Mouse (Mus musculus) cerebellum, postnatal 25 days (tissue): Measurements from ENCODE around the gene Ikbip.

Source experiments
- DNase-seq, 2 experiments: peaks; one replicate each; pipeline ENCODE4 v3.0.0; 2021; ENCODE audit warnings: mixed read lengths in 2 of 2

The Ikbip gene

DNA sequence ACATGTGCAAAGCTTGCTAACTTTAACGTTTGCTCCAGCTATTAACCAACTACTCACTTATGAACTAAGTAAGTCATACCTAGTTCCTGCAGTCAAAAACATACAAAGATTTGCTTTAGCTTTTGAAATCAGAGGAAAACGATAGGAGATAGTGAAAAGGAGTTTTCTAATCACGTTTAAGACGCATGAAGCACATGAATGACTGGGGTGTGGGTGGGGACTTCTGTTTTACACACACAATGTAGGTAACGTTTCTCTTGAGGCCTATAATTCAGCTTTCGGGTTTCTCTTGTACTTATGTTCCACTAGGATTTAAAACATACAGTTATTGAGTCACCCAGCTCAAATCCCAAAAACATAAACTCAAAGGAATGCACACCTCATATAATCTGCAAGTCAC, 39.9 kb downstream of the Ikbip start:
- DNase-seq: no peak

DNA sequence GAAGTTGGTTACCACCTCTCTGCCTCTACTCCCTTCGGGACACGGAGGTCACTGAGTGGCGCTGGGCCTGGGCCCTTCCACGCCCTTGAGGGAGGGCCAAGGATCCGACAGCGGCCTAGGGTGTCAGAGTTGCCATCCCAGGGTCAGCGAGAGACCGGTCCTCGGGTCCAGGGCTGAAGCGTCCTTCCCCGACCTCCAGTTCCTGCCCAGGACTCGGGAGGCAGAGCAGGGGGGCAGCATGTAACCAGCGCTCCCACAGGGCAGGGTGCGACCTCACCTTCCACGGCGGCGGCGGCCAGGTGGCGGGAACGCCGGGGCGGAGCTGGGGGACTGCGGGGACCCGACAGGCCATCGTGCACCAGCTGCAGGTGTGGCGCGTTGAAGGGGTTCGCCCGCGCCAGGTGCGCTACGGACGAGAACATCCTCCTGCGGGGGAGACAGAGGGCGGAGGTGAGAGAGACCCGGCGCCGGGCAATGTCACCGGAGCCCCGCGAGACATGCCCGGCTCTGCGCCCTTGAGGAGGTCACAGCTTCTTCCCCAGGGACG, 40.6 kb downstream of the Ikbip start:
- peak in 1 of 2 experiments; percentile 70 for DNase-seq

DNA sequence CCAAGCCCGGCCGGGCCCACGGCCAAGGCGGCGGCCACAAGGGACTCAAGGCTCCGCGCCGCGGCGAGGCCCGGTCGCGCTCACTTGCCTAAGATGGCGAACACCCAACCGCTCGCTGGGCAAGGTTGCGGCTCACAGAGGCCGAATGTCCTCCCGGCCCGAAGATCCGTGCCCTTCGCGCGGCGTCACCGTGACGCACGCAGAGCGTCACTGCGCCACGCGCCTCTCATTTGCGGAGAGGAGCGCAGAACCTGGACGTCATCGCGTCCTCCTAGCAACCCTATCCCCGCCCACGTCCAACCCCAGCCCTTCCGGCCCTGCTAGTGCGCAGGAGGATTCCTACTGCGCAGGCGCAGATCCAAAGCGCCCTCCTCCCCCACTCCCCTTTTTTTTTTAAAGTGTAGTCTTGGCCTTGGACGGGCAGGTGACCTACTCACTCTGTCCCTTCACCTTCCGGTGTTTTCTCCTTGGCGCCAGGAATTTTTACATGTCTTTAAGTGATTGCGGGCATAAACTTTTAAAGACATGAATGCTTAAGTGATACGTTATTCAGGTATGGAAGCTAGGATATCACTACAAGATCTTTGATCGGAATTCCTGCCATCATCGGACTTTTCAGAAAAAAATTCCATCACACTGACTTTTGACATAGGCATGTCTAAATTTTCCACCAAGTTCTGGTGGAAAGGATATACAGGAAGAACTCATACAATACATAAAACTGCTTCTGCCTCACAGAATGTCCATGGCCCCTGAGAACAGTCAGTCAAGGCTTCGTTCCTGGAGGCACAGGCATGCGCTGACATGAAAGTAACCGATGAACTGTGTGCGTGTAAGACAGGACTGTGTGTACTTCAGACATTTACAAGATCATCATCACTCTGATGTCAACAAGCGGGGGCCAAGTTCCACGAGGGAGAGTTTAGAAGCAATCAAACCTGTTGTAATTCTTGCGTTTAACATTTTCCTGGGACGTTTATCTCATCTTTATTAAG, 41.4 kb downstream of the Ikbip start, which contains the start of gene Slc25a3:
TSS of gene Slc25a3 (minus strand) at position 232 of the 995 bp plus-strand sequence.
- DNase-seq: peak; percentile 98 to 99

DNA sequence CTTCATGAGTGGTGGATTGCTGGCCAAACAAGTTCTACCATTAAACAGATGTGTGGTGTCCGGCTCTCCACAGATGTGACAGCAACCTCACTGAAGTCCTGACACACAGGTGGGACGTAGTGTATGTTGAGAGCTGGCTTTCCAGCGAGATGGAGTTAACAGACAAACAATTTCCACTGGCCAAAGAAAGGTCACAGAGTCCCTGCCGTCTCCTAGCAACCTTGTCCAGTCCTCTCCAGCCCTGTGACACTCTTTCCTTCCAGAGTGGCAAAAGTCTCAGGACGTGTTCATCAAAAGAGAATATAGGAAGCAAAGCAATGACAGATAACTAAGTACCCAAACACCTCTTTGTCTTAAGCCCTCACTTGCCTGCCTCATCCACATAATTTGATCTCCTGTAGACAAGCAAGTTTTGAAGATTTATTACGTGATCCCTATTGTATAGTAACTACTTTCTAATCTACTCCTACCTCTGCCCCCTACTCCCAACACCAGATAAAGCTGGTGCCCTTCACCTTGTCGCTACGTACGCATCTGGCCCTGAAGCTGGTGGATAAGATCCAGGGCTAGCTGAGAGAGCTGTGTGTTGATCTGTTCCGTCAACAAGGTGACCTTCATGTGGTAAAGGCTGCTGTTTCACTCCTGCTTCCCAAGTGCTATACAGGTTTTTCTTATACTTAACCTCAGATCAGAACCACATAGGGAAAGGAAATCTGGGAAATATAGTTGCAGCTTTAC, 44.0 kb downstream of the Ikbip start:
- no peak for DNase-seq

DNA sequence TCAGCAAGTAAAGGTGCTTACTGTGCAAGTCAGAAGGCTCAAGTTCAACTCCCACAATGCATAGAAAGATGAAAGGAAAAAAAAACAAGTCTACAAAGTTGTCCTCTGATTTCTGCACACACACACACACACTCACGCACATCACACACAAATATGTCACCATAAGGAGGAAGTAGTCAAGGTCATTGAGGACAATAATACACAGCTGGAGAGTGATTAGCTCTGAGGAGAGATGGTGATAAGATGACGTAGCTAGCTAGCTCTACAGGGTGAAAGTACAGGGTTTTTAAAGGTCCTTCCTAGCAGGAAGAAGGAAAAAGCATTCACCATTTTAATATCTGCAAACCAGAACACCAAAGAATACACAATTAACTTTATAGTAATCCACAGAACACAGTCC, 44.7 kb downstream of the Ikbip start:
- DNase-seq: no peak

DNA sequence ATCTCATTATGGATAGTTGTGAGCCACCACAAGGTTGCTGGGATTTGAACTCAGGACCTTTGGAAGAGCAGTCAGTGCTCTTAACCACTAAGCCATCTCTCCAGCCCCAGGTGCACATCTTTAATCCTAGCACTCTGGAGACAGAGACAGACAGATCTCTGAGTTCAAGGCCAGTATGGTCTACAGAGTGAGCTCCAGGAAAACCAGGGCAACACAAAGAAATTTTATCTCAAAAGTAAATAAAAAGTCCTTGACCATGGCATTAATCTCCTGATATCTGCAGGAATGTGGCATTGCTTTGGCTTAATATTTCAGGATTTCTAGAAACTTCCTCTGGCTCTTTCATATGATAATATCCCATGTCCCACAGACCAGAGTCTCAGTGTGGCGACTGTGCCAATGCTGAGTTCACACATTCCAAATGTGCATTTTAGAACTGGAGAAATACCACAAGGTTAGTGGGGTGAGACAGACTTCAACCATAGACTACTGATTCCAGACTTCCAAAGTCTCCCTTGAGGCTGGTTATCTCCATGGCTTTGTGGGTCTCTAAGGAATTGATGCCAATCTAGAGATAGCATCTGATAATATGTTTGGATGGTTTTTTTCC, 45.9 kb downstream of the Ikbip start:
- no peak for DNase-seq

DNA sequence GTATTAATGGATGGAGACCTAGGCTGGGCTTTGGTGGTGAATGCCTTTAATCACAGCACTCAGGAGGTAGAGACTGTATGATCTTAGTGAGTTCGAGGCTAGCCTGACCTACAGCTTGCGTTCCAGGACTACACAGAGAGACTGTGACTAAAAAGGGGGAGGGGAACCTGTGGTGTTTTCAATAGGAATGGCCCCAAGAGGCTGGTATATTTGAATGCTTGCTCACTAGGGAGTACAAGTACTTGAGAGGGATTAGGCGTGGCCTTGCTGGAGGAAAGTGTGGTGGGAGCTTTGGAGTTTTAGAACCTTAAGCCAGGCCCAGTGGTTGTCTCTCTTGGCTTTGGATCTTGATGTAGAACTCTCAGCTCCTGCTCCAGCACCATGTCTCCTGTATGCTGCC, 48.1 kb downstream of the Ikbip start:
- DNase-seq: no peak

DNA sequence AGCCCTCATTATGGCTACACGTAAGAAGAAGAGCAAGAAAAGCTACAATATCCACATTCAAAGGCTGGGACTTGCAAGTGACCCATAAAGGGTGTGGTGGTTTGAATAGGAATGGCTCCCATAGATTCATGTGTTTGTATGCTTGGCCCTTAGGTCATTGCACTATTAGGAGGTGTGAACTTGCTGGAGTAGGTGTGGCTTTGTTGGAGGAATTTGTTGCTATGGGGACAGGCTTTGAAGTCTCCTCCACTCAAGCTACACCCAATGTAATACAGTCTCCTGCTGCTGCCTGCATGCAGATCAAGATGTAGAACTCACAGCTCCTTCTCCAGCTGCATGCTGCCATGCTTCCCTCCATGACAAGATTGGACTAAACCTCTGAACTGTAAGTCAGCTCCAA, 48.8 kb downstream of the Ikbip start:
- no peak for DNase-seq

DNA sequence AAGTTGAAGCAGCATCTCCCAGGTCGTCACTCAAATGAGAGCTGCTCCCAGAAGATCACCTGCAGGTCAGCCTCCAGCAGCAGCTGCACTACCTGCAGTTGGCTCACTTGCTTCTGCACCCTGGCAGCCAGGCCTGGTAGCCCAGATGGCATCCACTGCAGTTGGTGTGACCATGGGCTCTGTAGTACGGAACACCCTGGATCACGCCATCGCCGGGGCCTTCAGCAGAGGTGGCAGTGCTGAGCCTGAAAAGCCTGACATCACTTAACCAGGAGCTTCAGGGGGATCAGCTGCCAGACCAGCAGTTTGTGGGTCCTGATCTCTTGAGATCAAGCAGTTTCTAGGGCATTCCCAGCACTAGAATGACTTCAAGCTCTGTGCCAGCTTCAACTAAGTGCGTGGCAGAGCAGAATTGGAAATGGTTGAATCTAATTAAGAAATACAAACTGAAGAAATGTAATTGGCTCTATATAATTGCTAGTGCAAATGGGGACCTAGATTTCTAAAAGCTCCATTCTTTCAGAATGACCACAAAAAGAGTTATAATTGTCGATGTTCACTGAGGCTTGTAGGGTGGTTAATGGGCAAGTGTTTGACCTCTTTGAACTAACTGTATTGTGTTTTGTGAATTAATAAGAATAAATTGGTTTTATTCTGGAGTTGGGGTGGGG, 52.7 kb downstream of the Ikbip start:
- DNase-seq: no peak

DNA sequence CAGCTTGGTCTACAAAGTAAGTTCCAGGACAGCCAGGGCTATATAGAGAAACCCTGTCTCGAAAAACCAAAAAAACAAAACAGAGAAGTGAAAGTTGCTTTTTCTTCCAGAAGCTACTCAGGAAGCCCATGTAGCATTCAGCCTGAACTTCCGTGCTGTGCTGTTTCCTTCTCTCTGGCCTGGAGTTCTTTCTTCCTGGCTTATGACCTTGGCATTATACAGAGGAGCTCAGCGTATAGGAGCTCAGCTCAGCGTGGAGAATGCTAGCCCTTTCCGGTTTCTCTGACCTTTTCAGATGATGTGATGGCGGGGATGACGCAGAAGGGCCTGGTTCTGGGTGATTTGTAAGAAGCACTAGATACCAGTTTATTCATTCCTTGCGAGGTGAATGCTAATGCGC, 54.7 kb downstream of the Ikbip start:
- no peak for DNase-seq

DNA sequence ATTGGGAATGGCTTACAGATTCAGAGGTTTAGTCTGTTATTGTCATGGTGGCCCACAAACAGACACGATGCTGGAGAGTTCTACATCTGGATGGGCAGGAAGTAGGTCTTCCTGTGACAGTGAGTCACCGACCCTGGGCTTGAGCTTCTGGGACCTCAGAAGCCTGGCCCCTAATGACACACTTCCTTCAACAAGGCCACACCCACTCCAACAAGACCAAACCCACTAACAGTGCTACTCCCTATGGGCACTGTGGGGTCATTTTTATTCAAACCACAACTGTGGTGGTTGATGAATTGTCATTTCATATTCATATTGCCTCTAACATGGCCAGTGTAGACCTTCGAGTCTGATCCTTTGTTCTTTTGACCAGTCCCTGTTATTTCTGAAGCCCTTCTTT, 55.6 kb downstream of the Ikbip start:
- no peak for DNase-seq

DNA sequence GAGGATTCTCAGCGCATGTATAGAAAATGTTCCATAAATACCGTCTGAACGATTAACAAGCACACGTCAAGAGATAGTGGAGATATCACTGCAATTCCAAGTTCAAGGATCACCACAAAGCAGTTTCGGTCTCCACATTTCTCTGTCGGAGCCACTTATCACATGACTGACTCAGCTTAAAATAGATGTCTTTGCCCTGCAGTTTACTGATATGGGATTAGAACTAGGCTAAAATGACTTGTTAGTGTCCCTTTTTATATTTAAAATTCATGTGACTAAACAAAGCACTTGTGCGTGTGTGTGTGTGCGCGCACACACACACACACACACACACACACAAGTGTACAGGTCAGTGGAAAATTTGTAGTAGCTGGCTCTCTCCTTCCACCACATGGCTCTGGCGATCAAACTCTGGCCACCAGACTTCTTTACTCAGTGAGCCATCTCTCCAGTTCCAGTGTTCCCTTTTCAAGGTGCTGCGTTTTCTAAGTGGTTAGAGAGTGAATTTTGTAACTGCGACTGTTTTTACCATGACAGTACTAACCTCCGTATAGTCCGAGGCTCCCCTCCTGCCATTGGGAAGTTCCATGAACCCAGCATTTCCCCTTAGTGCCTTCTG, 56.5 kb downstream of the Ikbip start:
- no peak for DNase-seq

DNA sequence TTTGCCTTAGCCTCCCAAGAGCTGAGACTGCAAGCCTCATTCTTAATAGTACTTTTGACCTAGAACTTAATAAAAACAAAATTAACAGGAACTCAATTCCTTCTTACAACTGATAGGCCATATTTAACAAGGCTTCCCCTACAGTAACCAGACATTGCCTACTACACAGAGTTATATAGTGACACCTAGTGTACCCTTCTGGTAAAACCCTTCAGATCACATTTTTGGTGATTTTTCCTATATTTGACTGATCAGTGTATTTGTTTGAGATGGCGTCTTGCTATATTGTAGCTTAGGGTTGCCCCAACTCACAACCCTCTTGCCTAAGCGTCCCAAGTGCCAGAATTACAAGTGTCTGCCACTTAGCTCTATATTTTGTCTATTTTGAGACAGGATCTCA, 58.8 kb downstream of the Ikbip start:
- DNase-seq: no peak

DNA sequence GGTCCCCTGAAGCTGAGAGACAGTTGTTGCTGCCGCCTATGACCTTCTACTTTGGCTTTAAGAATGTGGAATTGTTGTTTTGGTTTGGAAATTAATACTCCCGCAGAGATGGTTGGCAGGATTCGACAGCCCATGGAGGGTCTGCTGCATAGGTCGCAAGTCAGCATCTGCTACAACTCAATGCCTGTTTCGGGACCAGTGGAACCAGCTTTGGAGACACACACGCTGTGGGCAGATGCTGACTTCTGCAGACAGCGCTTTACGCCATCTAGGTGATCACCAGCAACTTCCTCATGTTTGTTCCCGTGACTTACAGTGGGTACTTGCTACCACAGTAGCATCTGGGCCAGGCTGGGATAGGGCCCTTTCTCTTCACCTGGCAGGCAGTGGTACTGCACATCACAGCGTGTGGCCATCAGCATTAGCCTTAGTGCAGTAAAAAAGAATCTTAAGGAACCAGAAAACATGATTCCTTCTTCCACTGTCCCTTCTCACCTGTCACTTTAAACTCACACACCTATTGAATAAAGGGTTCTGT, 60.0 kb downstream of the Ikbip start:
- DNase-seq: no peak

DNA sequence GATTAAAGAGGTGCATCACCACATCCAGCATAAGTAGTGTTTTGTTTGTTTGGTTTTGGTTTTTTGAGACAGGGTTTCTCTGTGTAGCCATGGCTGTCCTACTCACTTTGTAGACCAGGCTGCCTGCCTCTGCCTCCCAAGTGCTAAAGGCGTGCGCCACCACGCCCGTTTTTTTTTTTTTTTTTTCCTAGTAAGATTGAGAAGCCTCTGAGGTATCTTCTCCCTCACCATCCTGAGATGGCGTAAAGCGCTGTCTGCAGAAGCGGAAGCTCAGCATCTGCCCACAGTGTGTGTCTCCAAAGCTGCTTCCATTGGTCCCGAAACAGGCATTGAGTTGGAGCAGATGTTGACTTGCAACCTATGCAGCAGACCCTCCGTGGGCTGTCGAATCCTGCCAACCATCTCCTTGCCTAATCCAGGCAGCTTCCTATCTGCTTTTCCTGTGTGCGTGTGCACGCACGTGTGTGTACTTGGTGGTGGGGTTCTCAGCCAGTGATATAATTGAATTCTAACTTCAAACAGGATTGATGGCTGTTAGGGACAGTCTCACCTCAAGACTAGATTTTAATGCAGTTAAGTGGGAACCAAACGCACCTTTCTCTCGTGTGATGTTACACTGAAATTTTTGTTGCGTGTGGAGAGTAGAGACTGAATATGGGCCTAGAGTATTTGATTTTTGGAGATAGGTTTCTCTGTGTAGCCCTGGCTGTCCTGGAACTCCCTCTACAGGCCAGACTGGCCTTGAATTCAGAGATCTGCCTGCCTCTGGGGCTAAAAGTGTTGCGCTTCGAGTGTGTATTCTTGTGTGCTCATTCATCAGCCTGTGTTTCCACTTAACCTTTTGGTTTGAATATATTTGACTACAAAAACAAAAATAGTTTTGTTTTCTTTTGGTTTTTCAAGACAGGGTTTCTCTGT, 60.8 kb downstream of the Ikbip start:
- DNase-seq: no peak

DNA sequence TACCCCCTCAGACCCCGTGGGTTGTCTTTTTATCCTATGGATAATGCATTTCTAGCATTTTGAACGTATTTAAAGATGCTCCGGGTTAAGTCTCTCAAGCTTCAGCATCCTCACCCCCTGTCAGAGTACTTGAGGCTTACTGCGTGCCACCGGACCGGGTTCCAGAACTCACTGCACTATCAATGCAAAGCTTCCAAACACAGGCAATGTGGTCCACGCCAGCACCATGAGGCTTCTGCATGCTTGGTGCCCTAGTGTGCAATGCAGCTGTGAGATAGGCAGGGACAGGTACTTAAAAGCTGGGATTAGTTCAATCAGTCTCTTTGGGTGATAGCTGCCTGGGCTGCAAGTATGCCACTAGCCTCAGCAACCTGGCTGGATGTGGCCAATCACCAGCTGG, 62.7 kb downstream of the Ikbip start:
- no peak for DNase-seq
